Comparison of ENCODE assay signal across 11 mouse cellular contexts in the genomic region with DNA sequence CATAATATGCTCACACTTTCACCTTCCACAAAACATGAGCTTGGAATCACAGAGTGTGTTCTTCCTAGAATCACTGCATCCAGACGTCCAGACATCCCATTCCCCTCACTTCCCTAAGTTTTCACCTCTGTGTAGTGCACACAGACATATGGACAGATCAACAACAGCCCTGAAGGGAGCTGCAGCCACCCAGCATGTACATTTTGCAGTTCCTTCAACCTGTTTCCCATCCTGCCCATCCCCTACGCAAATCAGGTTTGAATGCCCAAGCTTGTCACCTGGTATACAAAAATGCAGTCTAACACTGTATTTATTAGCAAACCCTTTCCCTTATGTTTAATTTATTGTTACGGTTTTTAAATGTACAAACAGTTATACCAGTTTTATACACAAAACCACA.
DNase-seq lines count a peak whose midpoint lies in the region; ATAC-seq lines count a peak whose summit lies in the region.
"Had no signal": no experiment of that assay in that cellular context is flagged by ENCODE, and none has a peak within 500 bp of the region (broad histone marks: within the 10 kb centered on the region; RNA-seq: fewer than 3 reads in every experiment).

No protein-coding gene starts in this region.

- 52% methylated on average over 3 of the region's 3 CpGs for WGBS in hindbrain, embryonic 14.5 days
- 56% methylated on average over 3 of the region's 3 CpGs for WGBS in midbrain, embryonic 16.5 days

- peak overlapping the region; percentile 60 for H3K4me2 ChIP-seq in hindbrain, embryonic 14.5 days (replicated peaks)
- H3K4me2 ChIP-seq in midbrain, embryonic 16.5 days (ENCODE audit: low read length), result no peak overlapping the region

- no peak overlapping the region for H3K4me3 ChIP-seq in hindbrain, embryonic 14.5 days (replicated peaks; ENCODE audit: low read length)
- H3K4me3 ChIP-seq in midbrain, embryonic 16.5 days (ENCODE audit: low read depth, low read length), result no peak overlapping the region

- H3K9ac ChIP-seq in hindbrain, embryonic 14.5 days, result no peak overlapping the region
- H3K9ac ChIP-seq in midbrain, embryonic 16.5 days (ENCODE audit: low read depth, low read length), result no peak overlapping the region
- H3K9ac ChIP-seq: intestine, embryonic 15.5 days; liver, postnatal 0 days had no signal

- no peaks in the 10 kb centered on the region for H3K36me3 ChIP-seq in hindbrain, embryonic 14.5 days (replicated peaks; ENCODE audit: control insufficient read depth, insufficient read depth)
- no peaks in the 10 kb centered on the region for H3K36me3 ChIP-seq in midbrain, embryonic 16.5 days (ENCODE audit: control insufficient read depth, insufficient read depth, low read length)
- H3K36me3 ChIP-seq: intestine, embryonic 15.5 days had no signal

- no peak for DNase-seq in cerebellum, postnatal 4 days (ENCODE audit: low spot score in 2 of 2)
- peak; percentile 8 for DNase-seq in left cerebral cortex, postnatal 4 days
- no peak for DNase-seq in left cerebral cortex, postnatal 36 days (ENCODE audit: low spot score in 2 of 2)
- DNase-seq in hindbrain, embryonic 14.5 days (ENCODE audit: low spot score), result no peak
- no peak for DNase-seq in adrenal gland, postnatal 36 days
- DNase-seq in thymus, postnatal 36 days, result no peak
- DNase-seq: heart, adult 11 months had no signal

- no peak overlapping the region for H3K27ac ChIP-seq in hindbrain, embryonic 14.5 days
- no peak overlapping the region for H3K27ac ChIP-seq in midbrain, embryonic 16.5 days (ENCODE audit: low read length)
- H3K27ac ChIP-seq: intestine, embryonic 15.5 days had no signal

- peaks cover 7% of the 10 kb centered on the region; the same call in 1 of the 2 replicates for H3K27me3 ChIP-seq in hindbrain, embryonic 14.5 days (ENCODE audit: control insufficient read depth, insufficient read depth, low read length)
- H3K27me3 ChIP-seq in midbrain, embryonic 16.5 days (ENCODE audit: control insufficient read depth, insufficient read depth, low read depth, low read length), result no peaks in the 10 kb centered on the region
- H3K27me3 ChIP-seq: intestine, embryonic 15.5 days had no signal

- intact Hi-C loops in left cerebral cortex, postnatal 4 days (cut with DNase I), result loop anchor here (5.0 to 10.0 kb wide), 6 partner anchors 241 to 1566 kb away; no protein-coding TSS in a partner anchor
- intact Hi-C loops in left cerebral cortex, postnatal 36 days (cut with DNase I), result loop anchor here (5.0 to 10.0 kb wide), 4 partner anchors 239 to 1571 kb away; no protein-coding TSS in a partner anchor

- 0 out of 2 replicates have a peak, but pooled peaks cover 6% of the 10 kb centered on the region for H3K4me1 ChIP-seq in hindbrain, embryonic 14.5 days (replicated peaks; ENCODE audit: control insufficient read depth, insufficient read depth, low read length)
- H3K4me1 ChIP-seq in midbrain, embryonic 16.5 days (ENCODE audit: control insufficient read depth, insufficient read depth, low read length), result 0 out of 2 replicates have a peak, but pooled peaks cover 2% of the 10 kb centered on the region
- H3K4me1 ChIP-seq: intestine, embryonic 15.5 days had no signal

- no peaks in the 10 kb centered on the region for H3K9me3 ChIP-seq in hindbrain, embryonic 14.5 days (ENCODE audit: control insufficient read depth, low read length)
- no peaks in the 10 kb centered on the region for H3K9me3 ChIP-seq in midbrain, embryonic 16.5 days (replicated peaks; ENCODE audit: control insufficient read depth, low read length, poor library complexity, severe bottlenecking)
- H3K9me3 ChIP-seq: intestine, embryonic 15.5 days had no signal

- ATAC-seq in cerebellum, adult (ENCODE audit: insufficient number of reproducible peaks, low FRiP score, low TSS enrichment), result peak; percentile 39
- ATAC-seq in hindbrain, embryonic 14.5 days (ENCODE audit: low FRiP score), result peak; percentile 63; the same call in 1 of the 2 replicates
- peak; percentile 54 for ATAC-seq in midbrain, embryonic 16.5 days
- ATAC-seq: liver, postnatal 0 days had no signal
